Mouse (Mus musculus): ENCODE results near the gene Cct8. TPM values are rescaled to one million over a fixed set of nuclear protein-coding genes. Genes with fewer than 3 reads are reported as not detected.

Gene Cct8
- polyA plus RNA-seq, 1 experiment from 2014 or later = 311 TPM

DNA sequence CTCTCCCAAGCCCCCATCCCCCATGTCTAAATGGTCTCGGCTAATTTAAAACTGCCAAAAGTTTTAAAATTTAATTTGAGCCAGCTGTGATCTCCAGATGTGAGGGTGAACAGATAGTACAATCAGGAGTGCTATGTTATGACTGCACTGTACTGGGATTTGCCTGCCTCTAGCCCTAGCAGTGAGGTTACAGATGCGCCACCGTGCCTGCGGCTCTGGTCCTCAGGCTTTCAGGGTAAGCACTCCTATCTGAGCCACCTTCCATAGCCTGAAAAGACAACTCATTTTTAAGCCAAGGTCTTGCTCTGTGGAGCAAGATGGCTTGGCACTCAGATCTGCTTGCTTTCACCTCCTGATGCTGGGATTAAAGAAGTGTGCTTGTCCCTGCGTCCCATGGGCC is 11.3 kb downstream of the Cct8 start:
- no peaks in the 10 kb centered on the region for H3K4me1 ChIP-seq (ENCODE audit: control insufficient read depth in 2 of 2, insufficient read depth in 2 of 2, low read length in 2 of 2)
- H3K9me3 ChIP-seq (ENCODE audit: control insufficient read depth, low read length) = no peaks in the 10 kb centered on the region
- 91% methylated on average over 5 of the region's 5 CpGs for WGBS
- peaks cover 94% of the 10 kb centered on the region for H3K36me3 ChIP-seq (ENCODE audit: control insufficient read depth, insufficient read depth, low read length)
- H3K9ac ChIP-seq (ENCODE audit: low read length) = no peak overlapping the region
- H3K27ac ChIP-seq (replicated peaks in 1 of 2; ENCODE audit: control insufficient read depth in 1 of 2, insufficient read depth in 1 of 2, low read depth in 2 of 2, low read length in 2 of 2) = no peak overlapping the region
- H3K4me2 ChIP-seq (ENCODE audit: low read length) = no peak overlapping the region
- no peak overlapping the region for H3K4me3 ChIP-seq (ENCODE audit: control insufficient read depth in 1 of 2, insufficient read depth in 1 of 2, low read depth in 1 of 2, low read length in 2 of 2)
- H3K27me3 ChIP-seq (ENCODE audit: control insufficient read depth, insufficient read depth, low read length) = no peaks in the 10 kb centered on the region
- no peak for ATAC-seq (ENCODE audit: insufficient number of reproducible peaks, insufficient read depth, low FRiP score, low read depth)

DNA sequence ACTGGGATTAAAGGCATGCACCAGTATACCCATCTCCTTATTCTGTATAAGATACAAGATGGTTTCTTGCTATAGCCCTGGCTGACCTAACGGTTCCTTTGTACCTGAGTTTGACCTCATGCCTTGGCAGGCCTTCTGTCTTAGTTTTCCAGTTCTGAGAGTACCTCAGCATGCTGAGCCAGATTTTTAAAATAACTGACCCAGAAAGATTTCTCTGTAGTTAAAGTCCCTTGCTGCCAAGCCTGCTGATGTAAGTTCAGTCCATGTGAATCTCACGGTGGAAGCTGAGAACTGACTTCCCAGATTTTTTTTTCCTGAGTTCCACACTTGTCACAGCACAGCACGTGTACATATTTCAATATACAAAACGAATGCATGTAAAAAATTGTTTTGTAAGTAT is 25.1 kb downstream of the Cct8 start:
- H3K4me1 ChIP-seq (ENCODE audit: control insufficient read depth in 2 of 2, insufficient read depth in 2 of 2, low read length in 2 of 2) = no peaks in the 10 kb centered on the region
- peaks cover 91% of the 10 kb centered on the region for H3K36me3 ChIP-seq (ENCODE audit: control insufficient read depth, insufficient read depth, low read length)
- no peak overlapping the region for H3K27ac ChIP-seq (replicated peaks in 1 of 2; ENCODE audit: control insufficient read depth in 1 of 2, insufficient read depth in 1 of 2, low read depth in 2 of 2, low read length in 2 of 2)
- no peak overlapping the region for H3K4me2 ChIP-seq (ENCODE audit: low read length)
- no peaks in the 10 kb centered on the region for H3K9me3 ChIP-seq (ENCODE audit: control insufficient read depth, low read length)
- no peak overlapping the region for H3K4me3 ChIP-seq (ENCODE audit: control insufficient read depth in 1 of 2, insufficient read depth in 1 of 2, low read depth in 1 of 2, low read length in 2 of 2)
- no peak overlapping the region for H3K9ac ChIP-seq (ENCODE audit: low read length)
- ATAC-seq (ENCODE audit: insufficient number of reproducible peaks, insufficient read depth, low FRiP score, low read depth) = no peak
- 86% methylated on average over 4 of the region's 4 CpGs for WGBS
- no peaks in the 10 kb centered on the region for H3K27me3 ChIP-seq (ENCODE audit: control insufficient read depth, insufficient read depth, low read length)

DNA sequence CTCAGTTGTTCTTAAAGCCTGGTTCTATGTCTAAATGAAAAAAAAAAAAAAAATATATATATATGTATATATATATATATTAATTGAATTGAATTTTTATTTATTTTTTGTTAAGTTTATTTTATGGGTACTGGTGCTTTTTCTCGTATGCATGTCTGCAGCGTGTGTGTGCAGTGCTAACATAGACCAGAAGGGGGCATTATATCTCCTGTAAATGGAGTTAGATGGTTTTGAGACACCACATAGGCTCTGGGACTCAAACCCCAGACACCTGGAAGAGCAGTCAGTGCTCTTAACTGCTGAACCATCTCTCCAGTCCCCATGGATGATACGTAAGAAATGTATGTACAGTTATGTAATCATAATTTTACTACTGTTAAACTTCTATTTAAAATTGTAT is 36.9 kb downstream of the Cct8 start:
- no peak overlapping the region for H3K4me2 ChIP-seq (ENCODE audit: low read length)
- 96% methylated on average over 3 of the region's 3 CpGs for WGBS
- H3K36me3 ChIP-seq (ENCODE audit: control insufficient read depth, insufficient read depth, low read length) = peaks cover 46% of the 10 kb centered on the region
- H3K9ac ChIP-seq (ENCODE audit: low read length) = no peak overlapping the region
- no peak for ATAC-seq (ENCODE audit: insufficient number of reproducible peaks, insufficient read depth, low FRiP score, low read depth)
- no peak overlapping the region for H3K27ac ChIP-seq (replicated peaks in 1 of 2; ENCODE audit: control insufficient read depth in 1 of 2, insufficient read depth in 1 of 2, low read depth in 2 of 2, low read length in 2 of 2)
- peaks cover 4 to 16% of the 10 kb centered on the region in 2 experiments for H3K4me1 ChIP-seq (ENCODE audit: control insufficient read depth in 2 of 2, insufficient read depth in 2 of 2, low read length in 2 of 2)
- no peaks in the 10 kb centered on the region for H3K9me3 ChIP-seq (ENCODE audit: control insufficient read depth, low read length)
- no peaks in the 10 kb centered on the region for H3K27me3 ChIP-seq (ENCODE audit: control insufficient read depth, insufficient read depth, low read length)
- H3K4me3 ChIP-seq (ENCODE audit: control insufficient read depth in 1 of 2, insufficient read depth in 1 of 2, low read depth in 1 of 2, low read length in 2 of 2) = no peak overlapping the region

DNA sequence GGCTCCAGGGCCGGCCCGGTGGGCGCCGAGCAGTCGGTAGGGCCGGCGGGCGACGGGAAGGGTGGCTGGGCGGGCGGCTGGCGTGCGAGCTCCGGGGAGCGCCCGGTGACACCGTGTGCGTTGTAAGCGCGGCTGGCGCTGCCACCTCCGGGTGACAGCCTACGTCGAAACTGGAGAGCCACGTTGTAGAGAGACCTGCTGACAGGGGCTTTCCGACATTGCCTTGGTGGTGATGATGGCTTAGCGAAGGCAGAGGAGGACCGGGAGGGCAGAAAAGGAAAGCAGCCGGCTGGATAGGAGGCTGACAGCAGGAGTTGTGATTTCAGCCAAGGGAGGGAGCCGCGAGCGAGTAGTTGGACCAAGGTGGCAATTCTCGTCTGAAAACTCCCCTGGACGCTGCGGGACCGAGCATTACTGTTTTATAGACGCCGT is 40.5 kb downstream of the Cct8 start:
- H3K27ac ChIP-seq (replicated peaks in 1 of 2; ENCODE audit: control insufficient read depth in 1 of 2, insufficient read depth in 1 of 2, low read depth in 2 of 2, low read length in 2 of 2) = peak overlapping the region; percentile 54 to 83
- H3K9ac ChIP-seq (ENCODE audit: low read length) = peak overlapping the region; percentile 87
- peak overlapping the region; percentile 68 to 99 for H3K4me3 ChIP-seq (ENCODE audit: control insufficient read depth in 1 of 2, insufficient read depth in 1 of 2, low read depth in 1 of 2, low read length in 2 of 2)
- no peaks in the 10 kb centered on the region for H3K27me3 ChIP-seq (ENCODE audit: control insufficient read depth, insufficient read depth, low read length)
- H3K9me3 ChIP-seq (ENCODE audit: control insufficient read depth, low read length) = no peaks in the 10 kb centered on the region
- peak overlapping the region; percentile 95 for H3K4me2 ChIP-seq (ENCODE audit: low read length)
- under 1% methylated on average over 38 of the region's 38 CpGs for whole genome bisulfite sequencing
- peaks cover 14% of the 10 kb centered on the region for H3K36me3 ChIP-seq (ENCODE audit: control insufficient read depth, insufficient read depth, low read length)
- peaks cover 4 to 16% of the 10 kb centered on the region in 2 experiments for H3K4me1 ChIP-seq (ENCODE audit: control insufficient read depth in 2 of 2, insufficient read depth in 2 of 2, low read length in 2 of 2)
- peak; percentile 66 for ATAC-seq (ENCODE audit: insufficient number of reproducible peaks, insufficient read depth, low FRiP score, low read depth)

DNA sequence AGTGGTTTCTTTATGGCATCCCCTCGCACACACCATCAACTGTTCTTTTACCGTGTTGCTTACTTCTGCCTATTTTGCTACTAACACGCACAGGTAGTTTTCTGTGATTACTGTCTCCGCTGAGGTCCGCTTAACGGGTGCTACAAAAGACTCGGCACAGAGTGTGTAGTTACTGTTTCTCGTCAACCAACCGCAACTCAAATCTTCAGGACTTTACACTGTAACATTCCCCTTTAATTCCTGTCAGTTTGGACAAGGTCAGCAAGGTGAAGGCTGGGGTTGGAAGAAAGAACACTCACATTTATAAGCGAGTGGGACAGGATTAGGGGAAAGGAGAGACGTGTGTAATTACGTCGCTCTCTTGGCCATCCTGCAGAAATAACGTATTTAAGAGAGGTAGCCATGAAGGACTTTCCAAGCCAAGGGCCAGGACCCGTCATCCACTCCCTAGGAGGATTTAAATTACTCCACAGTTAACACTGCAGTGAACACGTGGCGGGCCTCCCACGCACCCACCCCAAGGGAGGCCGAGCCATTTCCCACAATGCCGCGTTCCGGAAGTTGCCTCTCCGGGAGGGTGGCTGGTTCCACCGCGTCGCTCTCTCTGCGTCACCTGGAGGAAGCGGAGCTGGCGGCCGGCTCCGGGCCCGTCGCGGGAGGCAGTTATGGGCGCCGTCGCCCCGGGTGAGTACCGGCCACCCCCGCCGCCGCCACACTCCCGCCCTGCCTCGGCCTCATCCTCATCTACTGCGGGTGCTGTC is 41.1 kb downstream of the Cct8 start, which contains the start of gene Usp16:
Gene Usp16 (plus strand): TSS at position 285 of the 761 bp plus-strand sequence.
- peak within 1 kb of the TSS; percentile 95 for H3K4me2 ChIP-seq (ENCODE audit: low read length)
- no peaks in the 10 kb centered on the region for H3K9me3 ChIP-seq (ENCODE audit: control insufficient read depth, low read length)
- peak within 1 kb of the TSS; percentile 87 for H3K9ac ChIP-seq (ENCODE audit: low read length)
- peak within 1 kb of the TSS; percentile 68 to 99 for H3K4me3 ChIP-seq (ENCODE audit: control insufficient read depth in 1 of 2, insufficient read depth in 1 of 2, low read depth in 1 of 2, low read length in 2 of 2)
- 8% methylated on average over 44 of the region's 45 CpGs for WGBS
- H3K4me1 ChIP-seq (ENCODE audit: control insufficient read depth in 2 of 2, insufficient read depth in 2 of 2, low read length in 2 of 2) = peaks cover 4 to 16% of the 10 kb centered on the region in 2 experiments
- no peaks in the 10 kb centered on the region for H3K27me3 ChIP-seq (ENCODE audit: control insufficient read depth, insufficient read depth, low read length)
- ATAC-seq (ENCODE audit: insufficient number of reproducible peaks, insufficient read depth, low FRiP score, low read depth) = peak; percentile 94
- peaks cover 9% of the 10 kb centered on the region for H3K36me3 ChIP-seq (ENCODE audit: control insufficient read depth, insufficient read depth, low read length)
- peak within 1 kb of the TSS; percentile 74 to 83 for H3K27ac ChIP-seq (replicated peaks in 1 of 2; ENCODE audit: control insufficient read depth in 1 of 2, insufficient read depth in 1 of 2, low read depth in 2 of 2, low read length in 2 of 2)

DNA sequence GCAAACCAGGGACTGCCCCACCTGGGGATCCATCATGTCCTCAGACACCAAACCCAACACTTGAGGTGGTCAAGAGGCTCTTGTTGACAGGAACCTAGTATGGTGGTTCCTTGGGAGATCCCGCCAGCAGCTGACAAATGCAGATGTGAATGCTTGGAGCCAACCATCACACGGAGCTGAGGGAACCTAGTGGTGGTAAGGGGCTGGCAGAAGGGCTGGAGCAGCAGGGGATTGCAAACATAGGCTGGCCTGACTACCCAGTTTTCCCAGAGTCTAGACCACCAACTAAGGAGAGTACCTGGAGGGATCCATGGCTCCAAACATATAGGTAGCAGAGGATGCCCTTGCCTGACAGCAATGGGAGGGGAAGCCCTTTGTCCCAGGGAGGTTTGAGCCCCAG is 42.4 kb downstream of the Cct8 start:
- Histone ChIP-seq H3K4me1 (ENCODE audit: control insufficient read depth in 2 of 2, insufficient read depth in 2 of 2, low read length in 2 of 2) (peaks cover 4 to 16% of the 10 kb centered on the region in 2 experiments), H3K27ac (replicated peaks in 1 of 2; ENCODE audit: control insufficient read depth in 1 of 2, insufficient read depth in 1 of 2, low read depth in 2 of 2, low read length in 2 of 2) (no peak overlapping the region), H3K9me3 (ENCODE audit: control insufficient read depth, low read length) (no peaks in the 10 kb centered on the region), H3K27me3 (ENCODE audit: control insufficient read depth, insufficient read depth, low read length) (no peaks in the 10 kb centered on the region), H3K4me3 (ENCODE audit: control insufficient read depth in 1 of 2, insufficient read depth in 1 of 2, low read depth in 1 of 2, low read length in 2 of 2) (no peak overlapping the region), H3K9ac (ENCODE audit: low read length) (no peak overlapping the region), H3K4me2 (ENCODE audit: low read length) (no peak overlapping the region), H3K36me3 (ENCODE audit: control insufficient read depth, insufficient read depth, low read length) (no peaks in the 10 kb centered on the region)
- ATAC-seq (ENCODE audit: insufficient number of reproducible peaks, insufficient read depth, low FRiP score, low read depth) = no peak
- 84% methylated on average over 2 of the region's 2 CpGs for WGBS

DNA sequence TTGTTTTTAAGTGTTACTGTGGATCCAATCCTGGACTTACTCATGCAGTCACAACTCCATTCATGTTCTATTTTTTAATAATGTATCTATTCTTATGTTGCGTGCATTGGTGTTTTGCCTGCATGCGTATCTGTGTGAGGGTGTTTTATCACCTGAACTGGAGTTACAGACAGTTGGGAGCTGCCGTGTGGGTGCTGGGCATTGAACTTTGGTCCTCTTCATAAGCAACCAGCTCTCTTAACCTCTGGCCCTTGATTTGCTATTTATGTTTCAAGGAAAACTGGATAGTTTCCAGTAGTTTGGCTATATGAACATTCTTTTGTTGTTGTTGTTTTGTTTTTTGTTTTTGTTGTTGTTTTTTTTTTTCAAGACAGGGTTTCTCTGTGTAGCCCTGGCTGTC is 50.1 kb downstream of the Cct8 start:
- Histone ChIP-seq H3K4me2 (ENCODE audit: low read length) (no peak overlapping the region), H3K4me1 (ENCODE audit: control insufficient read depth in 2 of 2, insufficient read depth in 2 of 2, low read length in 2 of 2) (peaks cover 6 to 7% of the 10 kb centered on the region in 2 experiments), H3K4me3 (ENCODE audit: control insufficient read depth in 1 of 2, insufficient read depth in 1 of 2, low read depth in 1 of 2, low read length in 2 of 2) (no peak overlapping the region), H3K9me3 (ENCODE audit: control insufficient read depth, low read length) (no peaks in the 10 kb centered on the region), H3K9ac (ENCODE audit: low read length) (no peak overlapping the region), H3K27ac (replicated peaks in 1 of 2; ENCODE audit: control insufficient read depth in 1 of 2, insufficient read depth in 1 of 2, low read depth in 2 of 2, low read length in 2 of 2) (no peak overlapping the region), H3K36me3 (ENCODE audit: control insufficient read depth, insufficient read depth, low read length) (no peaks in the 10 kb centered on the region), H3K27me3 (ENCODE audit: control insufficient read depth, insufficient read depth, low read length) (no peaks in the 10 kb centered on the region)
- no peak for ATAC-seq (ENCODE audit: insufficient number of reproducible peaks, insufficient read depth, low FRiP score, low read depth)
- 94% methylated on average over 3 of the region's 3 CpGs for WGBS

DNA sequence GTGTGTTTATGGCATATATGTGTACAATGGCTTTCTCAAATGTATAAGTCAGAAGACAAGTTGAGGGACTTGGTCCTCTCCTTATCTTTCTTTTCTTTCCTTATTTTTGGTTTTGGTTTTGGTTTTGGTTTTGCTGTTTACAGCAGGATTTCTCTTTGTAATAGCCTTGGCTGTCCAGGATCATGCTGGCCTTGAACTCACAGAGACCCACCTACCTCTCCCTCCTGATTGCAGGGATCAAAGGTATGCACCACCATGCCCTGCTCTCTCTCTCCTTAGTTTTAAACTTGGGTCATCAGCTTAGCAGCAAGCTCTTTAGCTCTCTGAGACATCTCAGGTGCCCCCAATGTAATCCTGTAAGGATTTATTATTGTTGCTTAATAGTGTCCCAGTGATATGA is 50.6 kb downstream of the Cct8 start:
- no peaks in the 10 kb centered on the region for H3K9me3 ChIP-seq (ENCODE audit: control insufficient read depth, low read length)
- no peak overlapping the region for H3K4me3 ChIP-seq (ENCODE audit: control insufficient read depth in 1 of 2, insufficient read depth in 1 of 2, low read depth in 1 of 2, low read length in 2 of 2)
- peaks cover 6 to 7% of the 10 kb centered on the region in 2 experiments for H3K4me1 ChIP-seq (ENCODE audit: control insufficient read depth in 2 of 2, insufficient read depth in 2 of 2, low read length in 2 of 2)
- H3K36me3 ChIP-seq (ENCODE audit: control insufficient read depth, insufficient read depth, low read length) = no peaks in the 10 kb centered on the region
- H3K4me2 ChIP-seq (ENCODE audit: low read length) = no peak overlapping the region
- H3K27ac ChIP-seq (replicated peaks in 1 of 2; ENCODE audit: control insufficient read depth in 1 of 2, insufficient read depth in 1 of 2, low read depth in 2 of 2, low read length in 2 of 2) = no peak overlapping the region
- no peaks in the 10 kb centered on the region for H3K27me3 ChIP-seq (ENCODE audit: control insufficient read depth, insufficient read depth, low read length)
- no peak for ATAC-seq (ENCODE audit: insufficient number of reproducible peaks, insufficient read depth, low FRiP score, low read depth)
- no peak overlapping the region for H3K9ac ChIP-seq (ENCODE audit: low read length)
